Mouse (Mus musculus) lung, adult 2 months (tissue): Measurements from ENCODE around the gene Sept1.

ENCODE experiments used
- CTCF ChIP-seq: fragments of 200-500 bp; IDR thresholded peaks from 2 replicates; pipeline ENCODE4 v1.5.1; 2011; ENCODE audit warnings: mild to moderate bottlenecking, low read length, control low read depth; ENCODE audit not compliant: insufficient read depth
- POLR2A ChIP-seq: fragments of 200-500 bp; IDR thresholded peaks from 2 replicates; pipeline ENCODE4 v1.6.1; 2011; ENCODE audit warnings: low read depth, mild to moderate bottlenecking, control low read depth, low read length, borderline replicate concordance; ENCODE audit errors: extremely low read depth

- no peak for TF ChIP-seq CTCF
- no peak for TF ChIP-seq POLR2A
Observed at GRCm38 (mm10) chr7:127259186-127259905, 26.4 kb upstream of the Sept1 start.
